Mouse (Mus musculus): ENCODE results near the gene Dnajc3.

Dnajc3 gene

GRCm38 (mm10) chr14:118937533-118938492 lies at the start of gene Dnajc3:
Gene Dnajc3, plus strand, starts transcription at chr14:118937976.
- DNase-seq (ENCODE audit: low read depth, low spot score), result peak; percentile 99

DNA sequence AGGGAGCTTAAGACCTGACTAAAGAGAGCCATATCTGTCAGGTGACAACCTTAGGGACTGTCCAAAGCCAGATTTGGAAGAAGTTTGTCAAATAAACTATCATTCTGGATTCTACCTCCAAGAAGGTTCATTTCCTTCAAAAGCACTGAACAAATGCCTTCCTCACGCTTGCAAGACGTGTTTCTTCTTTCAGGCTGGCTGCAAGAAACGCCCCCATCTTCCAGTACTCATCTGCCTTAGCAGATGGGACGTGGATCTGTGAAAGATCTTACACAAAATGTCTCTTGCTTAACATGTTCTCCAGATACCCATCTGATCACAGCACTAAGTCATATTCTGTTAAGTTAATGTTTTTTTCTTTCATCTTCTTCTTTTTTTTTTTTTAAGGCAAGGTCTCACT lies 47.7 kb upstream of the Dnajc3 start:
- no peak for DNase-seq (ENCODE audit: low read depth, low spot score)

GRCm38 (mm10) chr14:118895228-118895627 lies 42.5 kb upstream of the Dnajc3 start:
- no peak for DNase-seq (ENCODE audit: low read depth, low spot score)

- no peak for DNase-seq (ENCODE audit: low read depth, low spot score)
Measured at GRCm38 (mm10) chr14:118895655-118896054, 42.1 kb upstream of the Dnajc3 start.

GRCm38 (mm10) chr14:118899940-118900339 lies 37.8 kb upstream of the Dnajc3 start:
- no peak for DNase-seq (ENCODE audit: low read depth, low spot score)

GRCm38 (mm10) chr14:118900911-118901310 lies 36.9 kb upstream of the Dnajc3 start:
- DNase-seq (ENCODE audit: low read depth, low spot score), result no peak

GRCm38 (mm10) chr14:118903397-118903796 lies 34.4 kb upstream of the Dnajc3 start:
- DNase-seq (ENCODE audit: low read depth, low spot score), result no peak

- no peak for DNase-seq (ENCODE audit: low read depth, low spot score)
Measured at GRCm38 (mm10) chr14:118903867-118904562, 33.8 kb upstream of the Dnajc3 start.

DNA sequence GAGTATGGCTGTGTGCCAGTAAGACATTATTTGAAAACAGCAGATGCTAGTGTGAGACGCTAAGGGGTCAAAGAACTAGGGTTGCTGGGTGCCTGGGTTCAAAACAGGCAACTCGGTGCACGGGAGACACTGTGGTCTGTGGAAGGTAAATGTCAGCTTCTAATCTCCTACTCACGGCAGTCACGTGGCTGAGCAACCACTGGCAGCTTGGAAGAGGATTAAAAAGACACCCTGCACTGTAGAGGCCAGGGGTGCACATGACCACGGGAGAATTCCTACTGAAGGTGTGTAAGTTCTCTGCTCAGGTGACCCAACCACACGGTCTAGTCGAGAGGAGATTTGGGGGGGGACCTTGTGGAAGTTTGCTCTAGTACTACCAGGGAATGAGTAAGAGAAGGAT lies 30.2 kb upstream of the Dnajc3 start:
- DNase-seq (ENCODE audit: low read depth, low spot score), result no peak

DNA sequence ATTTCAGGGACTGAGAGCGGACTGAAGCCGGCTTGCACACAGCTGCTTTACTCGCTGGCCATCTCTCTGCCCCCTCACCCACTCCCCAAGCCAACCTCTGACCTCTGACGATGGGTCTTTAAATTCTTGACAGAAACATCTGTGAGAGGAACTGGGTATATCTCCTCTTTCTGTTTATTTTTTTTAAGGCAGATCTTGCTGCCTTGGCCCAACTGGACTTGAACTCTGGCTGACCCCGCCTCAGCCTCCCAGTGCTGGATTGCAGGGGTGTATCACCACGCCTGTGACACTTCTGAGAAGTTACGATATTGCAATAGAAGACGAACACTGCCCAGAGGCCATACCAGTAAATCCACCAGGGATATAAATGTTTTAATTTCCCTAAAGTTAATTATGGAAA lies 27.9 kb upstream of the Dnajc3 start:
- peak; percentile 52 for DNase-seq (ENCODE audit: low read depth, low spot score)

DNA sequence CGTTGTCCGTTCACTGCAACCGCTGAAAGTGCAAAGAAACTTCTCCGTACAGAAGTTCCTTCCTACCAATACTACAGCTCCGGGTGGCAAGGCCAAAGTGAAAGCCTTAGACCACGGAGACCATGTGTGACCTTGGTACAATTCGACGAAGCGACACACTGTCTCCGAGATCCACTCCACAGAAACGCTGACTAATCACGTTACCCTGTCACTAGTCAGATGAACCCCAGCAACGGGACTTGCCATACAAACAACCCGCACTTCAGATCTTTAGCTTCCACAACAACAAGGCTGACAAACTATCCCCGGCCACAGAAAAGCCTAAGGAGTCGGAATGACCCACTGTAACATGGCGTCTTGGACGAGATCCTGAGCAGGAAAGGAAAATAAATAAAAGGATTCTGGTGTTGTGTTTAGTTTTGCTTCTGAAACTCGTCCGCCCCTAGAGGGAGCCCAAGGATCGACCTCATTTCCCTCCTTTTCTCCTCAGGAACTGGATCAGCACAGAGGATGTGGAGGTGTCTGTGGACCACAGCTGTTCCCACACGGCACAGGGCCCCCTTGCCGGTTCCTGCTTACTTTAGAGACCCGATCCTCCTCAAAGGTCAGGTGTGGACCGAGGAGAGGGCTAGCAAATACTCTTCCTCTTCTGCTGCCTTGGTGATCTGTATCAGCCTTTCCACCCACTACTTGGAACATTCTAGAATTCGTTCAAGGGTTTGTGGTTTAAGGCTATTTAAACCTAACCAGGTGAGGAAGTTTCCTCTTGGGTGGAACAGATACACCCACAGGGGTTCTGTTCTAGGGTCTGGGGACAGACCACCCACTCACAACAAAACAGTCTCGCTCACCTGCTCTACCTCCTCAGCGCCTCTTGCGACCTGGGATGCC lies 27.2 kb upstream of the Dnajc3 start:
- peak; percentile 56 for DNase-seq (ENCODE audit: low read depth, low spot score)

- DNase-seq (ENCODE audit: low read depth, low spot score), result no peak
Measured at GRCm38 (mm10) chr14:118911521-118911920, 26.3 kb upstream of the Dnajc3 start.

GRCm38 (mm10) chr14:118913651-118914050 lies 24.1 kb upstream of the Dnajc3 start:
- no peak for DNase-seq (ENCODE audit: low read depth, low spot score)

- no peak for DNase-seq (ENCODE audit: low read depth, low spot score)
Measured at GRCm38 (mm10) chr14:118919025-118919424, 18.8 kb upstream of the Dnajc3 start.

- DNase-seq (ENCODE audit: low read depth, low spot score), result no peak
Measured at GRCm38 (mm10) chr14:118920654-118921053, 17.1 kb upstream of the Dnajc3 start.

- no peak for DNase-seq (ENCODE audit: low read depth, low spot score)
Measured at GRCm38 (mm10) chr14:118922251-118922650, 15.5 kb upstream of the Dnajc3 start.

DNA sequence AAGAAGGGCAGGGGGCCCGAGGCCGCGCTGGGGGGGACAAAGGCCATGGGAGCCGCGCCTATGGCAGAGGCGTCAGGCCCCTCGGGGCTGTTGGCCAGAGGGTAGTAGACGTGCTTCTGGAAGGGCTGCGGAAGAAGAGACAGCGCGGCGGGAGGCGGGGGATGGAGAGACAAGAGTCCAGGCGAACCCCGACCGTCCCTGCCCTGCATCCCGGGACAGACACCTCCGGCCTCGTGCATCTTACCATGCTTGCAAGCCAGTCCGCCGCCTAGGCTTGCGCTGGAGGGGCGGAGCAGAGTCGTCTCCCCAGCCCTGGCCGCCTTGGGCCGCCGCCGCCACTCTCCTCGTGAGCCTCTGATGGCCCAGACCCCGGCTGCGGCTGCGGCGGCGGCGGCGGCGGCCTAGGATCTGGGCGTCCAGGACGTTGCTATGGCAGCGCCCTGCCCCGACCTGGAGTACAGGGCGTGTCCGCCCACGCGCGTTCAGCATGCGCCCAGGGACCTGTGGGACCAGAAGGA lies 15.1 kb upstream of the Dnajc3 start:
- no peak for DNase-seq (ENCODE audit: low read depth, low spot score)

DNA sequence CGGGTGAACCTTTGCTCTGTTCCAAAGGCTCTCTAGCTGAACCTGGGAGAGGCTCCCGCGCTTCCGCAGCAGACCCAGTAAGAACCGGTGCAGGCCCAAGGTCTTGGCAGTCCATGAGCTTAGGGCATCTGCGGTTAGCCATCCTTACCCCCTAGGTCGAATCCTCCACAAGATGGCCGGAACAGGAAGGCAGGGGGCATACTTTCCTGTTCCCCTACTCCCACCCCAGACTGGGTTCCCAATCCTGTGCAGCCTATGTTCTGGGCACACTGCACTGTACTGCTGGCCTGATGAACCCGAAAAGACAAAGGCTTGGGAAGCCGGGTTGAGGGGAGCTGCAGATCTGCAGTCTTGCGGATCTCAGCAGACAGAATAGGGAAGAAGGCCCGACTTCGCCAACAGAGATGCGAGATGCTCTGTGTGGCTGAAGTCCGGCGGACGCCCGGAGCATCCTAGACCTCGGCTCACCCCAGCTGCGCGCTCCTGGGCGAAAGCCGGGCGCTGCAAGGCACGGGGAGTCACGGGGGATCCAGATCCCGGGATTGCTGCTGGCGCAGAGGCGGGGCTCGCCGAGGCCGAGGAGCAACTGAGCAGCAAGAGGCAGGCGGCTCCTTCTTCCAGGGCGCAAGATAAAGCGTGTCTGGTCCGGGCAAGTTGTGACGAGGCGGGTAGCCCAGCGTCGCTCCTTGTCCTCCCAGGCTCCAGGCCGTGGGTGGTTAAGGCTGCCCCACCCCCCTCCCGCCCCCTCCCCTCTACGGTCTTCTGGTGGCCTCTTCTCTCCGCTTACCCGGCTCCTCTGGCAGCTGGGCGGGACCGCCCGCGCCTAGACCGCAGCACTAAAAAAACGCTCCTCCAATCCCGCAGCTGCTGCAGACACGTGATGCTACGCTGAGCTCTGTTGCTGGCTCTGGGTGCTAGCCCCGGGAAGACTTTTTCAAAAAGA lies 12.8 kb upstream of the Dnajc3 start, which contains the start of gene Dzip1:
Dzip1 (minus strand) TSS at position 788 of the 943 bp plus-strand sequence.
- peak; percentile 65 for DNase-seq (ENCODE audit: low read depth, low spot score)

- no peak for DNase-seq (ENCODE audit: low read depth, low spot score)
Measured at GRCm38 (mm10) chr14:118928565-118928964, 9.2 kb upstream of the Dnajc3 start.

- DNase-seq (ENCODE audit: low read depth, low spot score), result no peak
Measured at GRCm38 (mm10) chr14:118929779-118930178, 8.0 kb upstream of the Dnajc3 start.
